Mouse (Mus musculus): ENCODE results near the gene Gm42417. TPM values are rescaled to one million over a fixed set of nuclear protein-coding genes. Genes with fewer than 3 reads are reported as not detected.

Gm42417 gene
- polyA plus RNA-seq, 1 experiment from 2014 or later, result 0.11 TPM

DNA sequence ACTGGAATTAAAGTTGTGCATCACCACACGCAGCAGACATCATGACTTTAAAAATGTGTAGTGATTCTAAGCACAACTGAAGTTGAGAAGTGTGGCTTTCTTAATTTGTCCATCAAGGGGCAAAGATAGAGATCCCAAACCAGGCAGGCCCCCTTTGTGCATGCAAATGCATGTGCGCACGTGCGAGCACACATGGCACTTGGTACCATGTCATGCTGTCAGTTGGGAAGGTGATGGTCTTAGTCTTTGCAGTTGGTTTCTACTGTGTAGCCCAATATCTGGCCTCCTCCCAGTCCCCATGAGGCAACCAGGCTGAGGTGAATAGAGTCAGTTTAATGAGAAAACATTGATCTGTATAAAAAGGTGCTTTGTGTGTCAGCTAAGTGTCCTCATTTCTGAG lies 9.4 kb downstream of the Gm42417 start:
- H3K4me3 ChIP-seq (ENCODE audit: inconsistent target), result no peak overlapping the region
- peaks cover 11% of the 10 kb centered on the region; the same call in 1 of the 2 replicates for H3K36me3 ChIP-seq (ENCODE audit: inconsistent target)
- no peaks in the 10 kb centered on the region for H3K79me2 ChIP-seq (ENCODE audit: inconsistent target)
- no peak overlapping the region for H3K27ac ChIP-seq
- 100% methylated on average over 4 of the region's 4 CpGs for WGBS (ENCODE audit: missing documents)

DNA sequence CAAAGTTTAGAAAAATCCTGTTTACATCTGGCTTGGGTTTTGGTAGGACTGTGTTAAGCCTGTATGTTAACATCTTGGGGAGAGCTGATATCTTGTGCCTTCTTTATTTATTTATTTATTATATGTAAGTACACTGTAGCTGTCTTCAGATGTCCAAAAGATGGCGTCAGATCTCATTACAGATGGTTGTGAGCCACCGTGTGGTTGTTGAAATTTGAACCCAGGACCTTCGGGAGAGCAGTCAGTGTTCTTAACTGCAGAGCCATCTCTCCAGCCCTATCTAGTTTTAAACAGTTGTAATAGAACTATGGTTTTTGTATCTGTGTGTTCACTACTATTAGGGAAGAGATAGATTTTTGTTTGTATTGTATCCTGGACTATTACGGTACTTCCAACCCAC lies 10.0 kb downstream of the Gm42417 start:
- peaks cover 16% of the 10 kb centered on the region; the same call in 1 of the 2 replicates for H3K36me3 ChIP-seq (ENCODE audit: inconsistent target)
- no peaks in the 10 kb centered on the region for H3K79me2 ChIP-seq (ENCODE audit: inconsistent target)
- WGBS (ENCODE audit: missing documents), result 86% methylated on average over 4 of the region's 4 CpGs
- H3K27ac ChIP-seq, result no peak overlapping the region
- no peak overlapping the region for H3K4me3 ChIP-seq (ENCODE audit: inconsistent target)

DNA sequence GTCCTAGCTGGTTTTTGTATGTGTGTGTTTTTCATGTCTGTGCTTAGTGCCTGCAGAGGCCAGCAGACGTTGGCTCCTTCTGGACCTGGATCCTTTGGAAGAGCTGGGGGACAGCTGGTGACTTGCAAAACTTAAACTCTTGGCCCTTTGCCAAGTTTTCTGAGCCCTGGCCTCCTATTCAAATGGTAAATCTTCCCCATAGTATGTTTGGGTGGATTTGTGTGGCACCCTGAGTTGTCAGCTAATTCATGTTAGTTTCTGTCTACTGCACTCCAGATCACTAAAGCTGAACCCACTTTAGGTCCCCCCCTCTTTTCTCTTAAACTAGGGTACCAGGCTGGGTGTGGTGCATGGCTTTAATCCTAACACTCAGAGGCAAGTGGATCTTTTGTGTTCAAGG lies 10.9 kb downstream of the Gm42417 start:
- WGBS (ENCODE audit: missing documents), result 67% methylated on average over 1 of the region's 1 CpGs
- H3K27ac ChIP-seq, result no peak overlapping the region
- H3K36me3 ChIP-seq (ENCODE audit: inconsistent target), result peaks cover 25% of the 10 kb centered on the region; the same call in 1 of the 2 replicates
- no peaks in the 10 kb centered on the region for H3K79me2 ChIP-seq (ENCODE audit: inconsistent target)
- no peak overlapping the region for H3K4me3 ChIP-seq (ENCODE audit: inconsistent target)

DNA sequence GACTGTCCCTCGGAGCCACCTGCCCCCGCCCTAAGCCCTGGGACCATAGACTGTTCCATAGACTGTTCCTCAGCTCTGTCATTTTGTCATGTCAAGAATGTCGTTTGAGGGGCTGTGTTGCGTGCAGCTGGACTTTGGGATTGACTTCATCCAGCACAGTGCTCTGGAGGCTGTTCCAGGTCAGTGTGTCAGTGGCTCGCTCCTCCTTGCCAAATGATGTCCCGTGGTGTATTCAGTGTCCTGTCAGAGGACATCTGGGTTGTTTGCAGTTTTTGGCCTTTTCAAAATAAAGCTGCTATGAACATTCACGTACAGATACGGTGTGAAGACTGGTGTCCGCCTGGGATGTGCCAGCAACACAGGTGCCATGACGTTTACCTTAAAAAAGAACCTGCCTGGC lies 12.3 kb downstream of the Gm42417 start:
- 96% methylated on average over 10 of the region's 10 CpGs for WGBS (ENCODE audit: missing documents)

GRCm38 (mm10) chr1:36525774-36526173 lies 13.5 kb downstream of the Gm42417 start:
- Histone ChIP-seq H3K79me2 (ENCODE audit: inconsistent target) (no peaks in the 10 kb centered on the region), H3K4me3 (ENCODE audit: inconsistent target) (no peak overlapping the region), H3K36me3 (ENCODE audit: inconsistent target) (peaks cover 51% of the 10 kb centered on the region), H3K27ac (no peak overlapping the region)
- 93% methylated on average over 12 of the region's 12 CpGs for WGBS (ENCODE audit: missing documents)

More for the DNA sequence above, 12.3 kb downstream of the Gm42417 start:
- H3K4me3 ChIP-seq (ENCODE audit: inconsistent target), result no peak overlapping the region
- H3K36me3 ChIP-seq (ENCODE audit: inconsistent target), result peaks cover 40% of the 10 kb centered on the region; the same call in 1 of the 2 replicates
- no peaks in the 10 kb centered on the region for H3K79me2 ChIP-seq (ENCODE audit: inconsistent target)
- H3K27ac ChIP-seq, result no peak overlapping the region

GRCm38 (mm10) chr1:36524058-36524457 lies 15.2 kb downstream of the Gm42417 start:
- Histone ChIP-seq H3K36me3 (ENCODE audit: inconsistent target) (peaks cover 67% of the 10 kb centered on the region), H3K79me2 (ENCODE audit: inconsistent target) (no peaks in the 10 kb centered on the region), H3K4me3 (ENCODE audit: inconsistent target) (no peak overlapping the region), H3K27ac (no peak overlapping the region)
- 95% methylated on average over 5 of the region's 5 CpGs for WGBS (ENCODE audit: missing documents)

- 92% methylated on average over 9 of the region's 9 CpGs for WGBS (ENCODE audit: missing documents)
- H3K36me3 ChIP-seq (ENCODE audit: inconsistent target), result peaks cover 67% of the 10 kb centered on the region
These were observed 15.8 kb downstream of the Gm42417 start for GRCm38 (mm10) chr1:36523332-36524013.

GRCm38 (mm10) chr1:36522210-36522609 lies 17.0 kb downstream of the Gm42417 start:
- 97% methylated on average over 7 of the region's 7 CpGs for WGBS (ENCODE audit: missing documents)
- H3K79me2 ChIP-seq (ENCODE audit: inconsistent target), result no peaks in the 10 kb centered on the region
- H3K36me3 ChIP-seq (ENCODE audit: inconsistent target), result peaks cover 67% of the 10 kb centered on the region
- no peak overlapping the region for H3K27ac ChIP-seq
- H3K4me3 ChIP-seq (ENCODE audit: inconsistent target), result no peak overlapping the region

More at GRCm38 (mm10) chr1:36523332-36524013, 15.8 kb downstream of the Gm42417 start:
- Histone ChIP-seq H3K27ac (no peak overlapping the region), H3K79me2 (ENCODE audit: inconsistent target) (no peaks in the 10 kb centered on the region), H3K4me3 (ENCODE audit: inconsistent target) (no peak overlapping the region)

DNA sequence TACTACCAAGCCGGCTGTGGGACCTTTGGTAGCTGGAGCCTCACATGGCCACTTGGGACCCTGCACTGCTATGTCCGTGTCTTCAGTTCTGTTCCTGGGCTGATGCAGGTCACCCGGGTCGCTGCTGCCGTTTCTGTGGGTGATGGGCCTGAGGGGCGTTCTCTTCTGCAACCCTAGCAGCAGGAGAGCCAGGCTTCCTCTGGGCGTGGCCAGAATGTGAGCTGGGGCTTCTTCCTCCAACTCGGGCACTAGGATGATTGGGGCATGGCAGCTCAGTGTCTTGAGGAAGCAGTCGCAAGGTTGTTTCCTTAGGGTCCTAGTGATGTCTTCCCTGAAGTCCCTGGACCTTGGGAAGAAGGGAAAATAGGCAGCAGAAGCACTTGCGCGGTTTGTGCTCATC lies 19.6 kb downstream of the Gm42417 start:
- H3K36me3 ChIP-seq (ENCODE audit: inconsistent target), result peaks cover 53% of the 10 kb centered on the region

GRCm38 (mm10) chr1:36518259-36518658 lies 21.0 kb downstream of the Gm42417 start:
- Histone ChIP-seq H3K36me3 (ENCODE audit: inconsistent target) (peaks cover 41% of the 10 kb centered on the region), H3K4me3 (ENCODE audit: inconsistent target) (no peak overlapping the region), H3K27ac (no peak overlapping the region), H3K79me2 (ENCODE audit: inconsistent target) (peaks cover 35% of the 10 kb centered on the region; the same call in 1 of the 2 replicates)
- 89% methylated on average over 3 of the region's 3 CpGs for WGBS (ENCODE audit: missing documents)

More for the DNA sequence above, 19.6 kb downstream of the Gm42417 start:
- H3K79me2 ChIP-seq (ENCODE audit: inconsistent target), result peaks cover 22% of the 10 kb centered on the region; the same call in 1 of the 2 replicates
- no peak overlapping the region for H3K4me3 ChIP-seq (ENCODE audit: inconsistent target)
- H3K27ac ChIP-seq, result no peak overlapping the region
- 85% methylated on average over 9 of the region's 11 CpGs for WGBS (ENCODE audit: missing documents)

GRCm38 (mm10) chr1:36513718-36514117 lies 25.5 kb downstream of the Gm42417 start:
- 89% methylated on average over 2 of the region's 2 CpGs for WGBS (ENCODE audit: missing documents)
- Histone ChIP-seq H3K79me2 (ENCODE audit: inconsistent target) (peaks cover 41% of the 10 kb centered on the region; the same call in 1 of the 2 replicates), H3K4me3 (ENCODE audit: inconsistent target) (no peak overlapping the region), H3K36me3 (ENCODE audit: inconsistent target) (no peaks in the 10 kb centered on the region), H3K27ac (no peak overlapping the region)

- Histone ChIP-seq H3K79me2 (ENCODE audit: inconsistent target) (peaks cover 41% of the 10 kb centered on the region; the same call in 1 of the 2 replicates), H3K36me3 (ENCODE audit: inconsistent target) (no peaks in the 10 kb centered on the region), H3K4me3 (ENCODE audit: inconsistent target) (peak overlapping the region; percentile 23; the same call in 1 of the 2 replicates), H3K27ac (no peak overlapping the region)
- 54% methylated on average over 1 of the region's 1 CpGs for WGBS (ENCODE audit: missing documents)
These were observed 25.9 kb downstream of the Gm42417 start for GRCm38 (mm10) chr1:36513310-36513709.

- peak overlapping the region; percentile 23 for H3K4me3 ChIP-seq (ENCODE audit: inconsistent target)
- H3K36me3 ChIP-seq (ENCODE audit: inconsistent target), result no peaks in the 10 kb centered on the region
- H3K79me2 ChIP-seq (ENCODE audit: inconsistent target), result peaks cover 41% of the 10 kb centered on the region; the same call in 1 of the 2 replicates
- 7% methylated on average over 16 of the region's 16 CpGs for WGBS (ENCODE audit: missing documents)
- no peak overlapping the region for H3K27ac ChIP-seq
These were observed 26.3 kb downstream of the Gm42417 start for GRCm38 (mm10) chr1:36512966-36513280.

- H3K27ac ChIP-seq, result no peak overlapping the region
- peaks cover 41% of the 10 kb centered on the region; the same call in 1 of the 2 replicates for H3K79me2 ChIP-seq (ENCODE audit: inconsistent target)
- H3K36me3 ChIP-seq (ENCODE audit: inconsistent target), result no peaks in the 10 kb centered on the region
- peak overlapping the region; percentile 23 for H3K4me3 ChIP-seq (ENCODE audit: inconsistent target)
- WGBS (ENCODE audit: missing documents), result under 1% methylated on average over 107 of the region's 126 CpGs
These were observed 26.9 kb downstream of the Gm42417 start for GRCm38 (mm10) chr1:36512089-36512965.
